Mouse (Mus musculus): Measurements from ENCODE around the gene Gm5916. TPM values are rescaled to one million over a fixed set of nuclear protein-coding genes. Genes with fewer than 3 reads are reported as not detected.

The Gm5916 gene
- polyA plus RNA-seq (2012; rRNA removed), result not detected in 2 replicates

- DNase-seq (ENCODE audit: low spot score), result no peak
Observed at GRCm38 (mm10) chr9:36128679-36129078, at the start of gene Gm5916. TSS of gene Gm5916 (minus strand) at chr9:36128779.

Other genes with a start within 250 kb of the Gm5916 start
- not detected in 2 replicates for gene 9230113P08Rik, start 220.4 kb downstream of the Gm5916 start, polyA plus RNA-seq (2012; rRNA removed)

Data from urinary bladder, adult 2 months (tissue).